Mouse (Mus musculus) testis, adult 2 months (tissue): ENCODE data around the gene Dydc1. TPM values are rescaled to one million over a fixed set of nuclear protein-coding genes. Genes with fewer than 3 reads are reported as not detected.

Source experiments
- H3K27ac ChIP-seq: fragments of 200-500 bp; 2 replicates; pipeline ENCODE4 v1.5.1; 2012; ENCODE audit warnings: low read depth, low read length; ENCODE audit not compliant: control insufficient read depth, insufficient read depth
- H3K27me3 ChIP-seq: fragments of 200-500 bp; 2 replicates; pipeline ENCODE4 v1.6.1; 2012; ENCODE audit warnings: mild to moderate bottlenecking, low read length, moderate library complexity; ENCODE audit not compliant: control insufficient read depth, insufficient read depth
- H3K36me3 ChIP-seq: fragments of 200-500 bp; 2 replicates; pipeline ENCODE4 v1.6.1; 2012; ENCODE audit warnings: mild to moderate bottlenecking, low read length; ENCODE audit not compliant: control insufficient read depth, insufficient read depth
- H3K4me1 ChIP-seq: fragments of 200-500 bp; 2 replicates; pipeline ENCODE4 v1.6.1; 2012; ENCODE audit warnings: low read length; ENCODE audit not compliant: control insufficient read depth, insufficient read depth
- H3K4me3 ChIP-seq: fragments of 200-500 bp; 2 replicates; pipeline ENCODE4 v1.5.1; 2012; ENCODE audit warnings: low read depth, mild to moderate bottlenecking, low read length, moderate library complexity, mixed read lengths; ENCODE audit not compliant: control insufficient read depth
- CTCF ChIP-seq: fragments of 200-500 bp; IDR thresholded peaks from 2 replicates; pipeline ENCODE4 v1.5.1; 2012; ENCODE audit warnings: low read depth, mild to moderate bottlenecking, inconsistent platforms, low read length, moderate library complexity; ENCODE audit not compliant: control insufficient read depth, insufficient read depth, insufficient replicate concordance
- POLR2A ChIP-seq: fragments of 200-500 bp; IDR thresholded peaks from 2 replicates; pipeline ENCODE4 v1.6.1; 2012; ENCODE audit warnings: low read depth, mild to moderate bottlenecking, inconsistent platforms, low read length, moderate library complexity; ENCODE audit not compliant: control insufficient read depth
- polyA plus RNA-seq: library from polyadenylated mRNA; depleted of rRNA; stranded (reverse); fragments of >200 nt; gene quantifications from 2 replicates; pipeline ENCODE4 v1.2.3, GENCODE M21; 2012; rRNA removed

The Dydc1 gene
- polyA plus RNA-seq, 1 experiment = 24.6 TPM

- H3K27ac ChIP-seq = no peak overlapping the region
- no peaks in the 10 kb centered on the region for H3K4me1 ChIP-seq
- H3K36me3 ChIP-seq = no peaks in the 10 kb centered on the region
- H3K27me3 ChIP-seq = no peaks in the 10 kb centered on the region
- TF ChIP-seq POLR2A (no peak), CTCF (no peak)
- no peak overlapping the region for H3K4me3 ChIP-seq
Observed at GRCm38 (mm10) chr14:41127997-41128396, 55.3 kb downstream of the Dydc1 start.

GRCm38 (mm10) chr14:41131540-41131939 is 58.8 kb downstream of the Dydc1 start, which contains the start of gene Sftpa1:
Gene Sftpa1 (plus strand): TSS chr14:41131782.
- H3K27me3 ChIP-seq = no peaks in the 10 kb centered on the region
- no peaks in the 10 kb centered on the region for H3K4me1 ChIP-seq
- no peak within 1 kb of the TSS for H3K4me3 ChIP-seq
- no peak within 1 kb of the TSS for H3K27ac ChIP-seq
- H3K36me3 ChIP-seq = no peaks in the 10 kb centered on the region
- TF ChIP-seq CTCF = no peak
- no peak for TF ChIP-seq POLR2A

GRCm38 (mm10) chr14:41137006-41137405 is 64.3 kb downstream of the Dydc1 start:
- Histone ChIP-seq H3K27ac (no peak overlapping the region), H3K36me3 (no peaks in the 10 kb centered on the region), H3K27me3 (no peaks in the 10 kb centered on the region), H3K4me3 (no peak overlapping the region), H3K4me1 (no peaks in the 10 kb centered on the region)
- no peak for TF ChIP-seq POLR2A
- TF ChIP-seq CTCF = no peak

GRCm38 (mm10) chr14:41140686-41141085 is 68.0 kb downstream of the Dydc1 start:
- no peak overlapping the region for H3K27ac ChIP-seq
- no peak overlapping the region for H3K4me3 ChIP-seq
- no peaks in the 10 kb centered on the region for H3K27me3 ChIP-seq
- TF ChIP-seq POLR2A (no peak), CTCF (no peak)
- H3K4me1 ChIP-seq = no peaks in the 10 kb centered on the region
- H3K36me3 ChIP-seq = no peaks in the 10 kb centered on the region

Other genes starting within 250 kb of the Dydc1 start
- gene Sh2d4b, start 179.6 kb upstream of the Dydc1 start, polyA plus RNA-seq = 0.81 and 1.1 TPM in 2 replicates
- gene Tspan14, start 106.1 kb upstream of the Dydc1 start, polyA plus RNA-seq = 7.2 and 7.8 TPM in 2 replicates
- gene Fam213a, start 59.1 kb upstream of the Dydc1 start, polyA plus RNA-seq = 41.1 and 45.1 TPM in 2 replicates
- 34.6 and 36.9 TPM in 2 replicates for gene Dydc2, start 3.7 kb upstream of the Dydc1 start, polyA plus RNA-seq
- 0.13 and 0.16 TPM in 2 replicates for gene Mat1a, start 32.1 kb downstream of the Dydc1 start, polyA plus RNA-seq
- gene Sftpa1, start 58.9 kb downstream of the Dydc1 start, polyA plus RNA-seq = not detected in 2 replicates
- 0.12 and 0.14 TPM in 2 replicates for gene Mbl1, start 78.5 kb downstream of the Dydc1 start, polyA plus RNA-seq
- 0.15 and 0.20 TPM in 2 replicates for gene Sftpd, start 112.2 kb downstream of the Dydc1 start, polyA plus RNA-seq
- gene Gm2832, start 205.9 kb downstream of the Dydc1 start, polyA plus RNA-seq = 0.85 and 1.3 TPM in 2 replicates